Mouse (Mus musculus) cerebellum, adult 2 months (tissue): ENCODE results near the gene Ccdc175.

Experiments
- CTCF ChIP-seq: fragments of 200-500 bp; IDR thresholded peaks from 2 replicates; pipeline ENCODE4 v1.5.1; 2011; ENCODE audit warnings: low read depth, mild to moderate bottlenecking, control low read depth, low read length, moderate library complexity, borderline replicate concordance; ENCODE audit not compliant: insufficient read depth
- POLR2A ChIP-seq: fragments of 200-500 bp; IDR thresholded peaks from 2 replicates; pipeline ENCODE4 v1.6.1; 2011; ENCODE audit warnings: low read length, control low read depth, borderline replicate concordance; ENCODE audit not compliant: insufficient read depth

- TF ChIP-seq CTCF: no peak
- TF ChIP-seq POLR2A: no peak
Observed at GRCm38 (mm10) chr12:72115686-72116345, 69.0 kb downstream of the Ccdc175 start.
